Mouse (Mus musculus): ENCODE data around the gene Abl2. TPM values are rescaled to one million over a fixed set of nuclear protein-coding genes. Genes with fewer than 3 reads are reported as not detected.

The Abl2 gene
- polyA plus RNA-seq, 1 experiment from 2014 or later, result 5.7 TPM

Other genes starting within 250 kb of the Abl2 start
- gene Nphs2, start 248.1 kb upstream of the Abl2 start, polyA plus RNA-seq (2014; fragmentation: Nextera tagmentation; extraction: Ambion mirVana), result 0.21 and 0.41 TPM in 2 replicates
- gene Gm2000, start 192.7 kb upstream of the Abl2 start, polyA plus RNA-seq (2014; fragmentation: Nextera tagmentation; extraction: Ambion mirVana), result 833 and 877 TPM in 2 replicates
- 0.43 TPM in 1 of 2 replicates, not detected in the other for gene Axdnd1, start 137.6 kb upstream of the Abl2 start, polyA plus RNA-seq (2014; fragmentation: Nextera tagmentation; extraction: Ambion mirVana)
- gene Soat1, start 84.5 kb upstream of the Abl2 start, polyA plus RNA-seq (2014; fragmentation: Nextera tagmentation; extraction: Ambion mirVana), result 22.5 and 25.8 TPM in 2 replicates
- gene Gm10031, start 34.8 kb upstream of the Abl2 start, polyA plus RNA-seq (2014; fragmentation: Nextera tagmentation; extraction: Ambion mirVana), result 0.12 and 0.37 TPM in 2 replicates
- gene Tor3a, start 115.6 kb downstream of the Abl2 start, polyA plus RNA-seq (2014; fragmentation: Nextera tagmentation; extraction: Ambion mirVana), result 5.2 and 7.8 TPM in 2 replicates
- gene Fam20b, start 160.3 kb downstream of the Abl2 start, polyA plus RNA-seq (2014; fragmentation: Nextera tagmentation; extraction: Ambion mirVana), result 22.9 and 23.4 TPM in 2 replicates

Data from forebrain, embryonic 11.5 days (tissue).